8 mouse cellular contexts compared by ENCODE assay signal in genomic region chr9:44767101-44768028, GRCm38 (mm10). TPM values are rescaled to one million over a fixed set of nuclear protein-coding genes. Genes with fewer than 3 reads are reported as not detected.
DNase-seq lines count a peak whose midpoint lies in the region; ATAC-seq and TF ChIP-seq lines count a peak whose summit lies in the region.

Arcn1 (minus strand) TSS chr9:44767845.
Ift46 (plus strand) TSS chr9:44767908.

- peak; percentile 70 for ATAC-seq in activated CD4-positive, CD25-positive, alpha-beta regulatory T cell, adult 4 months
- ATAC-seq in megakaryocyte progenitor cell, adult 5-6 weeks (replicated peaks; ENCODE audit: poor library complexity), result peak; percentile 87

- peaks cover 1% of the 10 kb centered on the region; the same call in 1 of the 2 replicates for H3K4me1 ChIP-seq in cortical plate, adult 2 months (ENCODE audit: control insufficient read depth, insufficient read depth, low read length)

- peak; percentile 66 for TF ChIP-seq POLR2A in cortical plate, adult 2 months (IDR thresholded peaks at IDR 0.05; ENCODE audit: extremely low read depth, insufficient read depth, low read length)

- peak within 1 kb of the TSS; percentile 89 for H3K27ac ChIP-seq in cortical plate, adult 2 months (ENCODE audit: insufficient read depth, low read length)

- TF ChIP-seq CTCF in cortical plate, adult 2 months (IDR thresholded peaks at IDR 0.05; ENCODE audit: extremely low read depth, insufficient read depth, low read length), result no peak

- peak within 1 kb of the TSS; percentile 87 for H3K4me3 ChIP-seq in cortical plate, adult 2 months (ENCODE audit: insufficient read depth, low read length)

- peak; percentile 83 for DNase-seq in gastrocnemius, postnatal 10 days
- peak; percentile 94 for DNase-seq in induced T-regulatory cell, adult 2 months (ENCODE audit: low read depth)
- peak; percentile 50 to 76 for DNase-seq in left cerebral cortex, adult 9 months (ENCODE audit: low spot score in 2 of 2)
- peak; percentile 82 for DNase-seq in right cerebral cortex, postnatal 14 days
- peak; percentile 71 to 80 for DNase-seq in urinary bladder, postnatal 36 days (ENCODE audit: low spot score in 2 of 2)

RNA-seq across cellular contexts. Expression of gene Arcn1, which starts in this region (rescaled TPM):
- polyA plus RNA-seq in activated CD4-positive, CD25-positive, alpha-beta regulatory T cell, adult 4 months (2017; shearing (Covaris generic)), result 10 to 100 TPM; 83.9 to 84.2 TPM
- 47.2 and 48.6 TPM in 2 replicates for polyA plus RNA-seq in cortical plate, adult 2 months (2012; rRNA removed)
- 10 to 100 TPM; 85.6 to 97.8 TPM for total RNA-seq in gastrocnemius, postnatal 10 days (2021)
- 169 and 181 TPM in 2 replicates for total RNA-seq in megakaryocyte progenitor cell, adult 5-6 weeks (2015)
- total RNA-seq in megakaryocyte progenitor cell, adult 5-6 weeks (2017), result 163 and 188 TPM in 2 replicates

RNA-seq across cellular contexts. Expression of gene Ift46, which starts in this region (rescaled TPM):
- polyA plus RNA-seq in activated CD4-positive, CD25-positive, alpha-beta regulatory T cell, adult 4 months (2017; shearing (Covaris generic)), result 10 to 100 TPM; 62.3 to 65.5 TPM
- polyA plus RNA-seq in cortical plate, adult 2 months (2012; rRNA removed), result 91.1 and 95.5 TPM in 2 replicates
- 10 to 100 TPM; 45.2 to 53.1 TPM for total RNA-seq in gastrocnemius, postnatal 10 days (2021)
- 33.3 and 34.0 TPM in 2 replicates for total RNA-seq in megakaryocyte progenitor cell, adult 5-6 weeks (2015)
- 25.9 and 38.9 TPM in 2 replicates for total RNA-seq in megakaryocyte progenitor cell, adult 5-6 weeks (2017)

Comparison
In these comparisons a context has a peak if more than half of its experiments do, and no peak if none do; other contexts are left out.
1. Peak in every context shown above with its lines: DNase-seq, ATAC-seq, H3K4me3 ChIP-seq and H3K27ac ChIP-seq.